Mouse (Mus musculus) ES-Bruce4 (cell line): Measurements from ENCODE around the gene Plod1.

ENCODE experiments used
- CTCF ChIP-seq: IDR thresholded peaks from one replicate; pipeline ENCODE4 v1.8.1; 2011; ENCODE audit warnings: low read depth, low read length
- EP300 ChIP-seq: IDR thresholded peaks from 2 replicates; pipeline ENCODE4 v1.6.1; 2011; ENCODE audit warnings: low read depth, low read length; ENCODE audit not compliant: insufficient read depth

- TF ChIP-seq EP300 (no peak), CTCF (peak; percentile 43)
Observed at GRCm38 (mm10) chr4:147953590-147953989, 17.0 kb upstream of the Plod1 start.
